Mouse (Mus musculus) cerebellum, adult 2 months (tissue): ENCODE data around the gene Vps35l.

Experiments used
- CTCF ChIP-seq: fragments of 200-500 bp; IDR thresholded peaks from 2 replicates; pipeline ENCODE4 v1.5.1; 2011; ENCODE audit warnings: low read depth, mild to moderate bottlenecking, control low read depth, low read length, moderate library complexity, borderline replicate concordance; ENCODE audit not compliant: insufficient read depth
- POLR2A ChIP-seq: fragments of 200-500 bp; IDR thresholded peaks from 2 replicates; pipeline ENCODE4 v1.6.1; 2011; ENCODE audit warnings: low read length, control low read depth, borderline replicate concordance; ENCODE audit not compliant: insufficient read depth

- TF ChIP-seq CTCF = no peak
- TF ChIP-seq POLR2A = no peak
Measured at GRCm38 (mm10) chr7:118837901-118838300, 97.9 kb downstream of the Vps35l start.
